Mouse (Mus musculus) gastrocnemius, postnatal 25 days (tissue): Measurements from ENCODE around the gene Auts2. TPM values are rescaled to one million over a fixed set of nuclear protein-coding genes. Genes with fewer than 3 reads are reported as not detected.
A peak's percentile ranks its signal among the peaks of the same experiment; 100 is the strongest.

ENCODE experiments used
- DNase-seq: peaks from one replicate; pipeline ENCODE4 v3.0.0; 2022
- total RNA-seq, 2 experiments: library from RNA; stranded (reverse); gene quantifications; 1 replicate in 1 of 2; 2 replicates in 1 of 2; pipeline ENCODE4 v1.2.3; 2021

Auts2 gene
- total RNA-seq, 2 experiments from 2014 or later: 13.4 to 35.1 TPM

GRCm38 (mm10) chr5:132388746-132389145 is 154.4 kb downstream of the Auts2 start:
- DNase-seq: no peak

GRCm38 (mm10) chr5:132385244-132385855 is 157.8 kb downstream of the Auts2 start:
- no peak for DNase-seq

- no peak for DNase-seq
These were observed 162.9 kb downstream of the Auts2 start for GRCm38 (mm10) chr5:132380261-132380660.

GRCm38 (mm10) chr5:132378977-132379376 is 164.2 kb downstream of the Auts2 start:
- DNase-seq: no peak

- no peak for DNase-seq
These were observed 168.0 kb downstream of the Auts2 start for GRCm38 (mm10) chr5:132375130-132375529.

GRCm38 (mm10) chr5:132373471-132374075 is 169.6 kb downstream of the Auts2 start:
- DNase-seq: peak; percentile 42

- no peak for DNase-seq
These were observed 170.5 kb downstream of the Auts2 start for GRCm38 (mm10) chr5:132372605-132373004.

DNA sequence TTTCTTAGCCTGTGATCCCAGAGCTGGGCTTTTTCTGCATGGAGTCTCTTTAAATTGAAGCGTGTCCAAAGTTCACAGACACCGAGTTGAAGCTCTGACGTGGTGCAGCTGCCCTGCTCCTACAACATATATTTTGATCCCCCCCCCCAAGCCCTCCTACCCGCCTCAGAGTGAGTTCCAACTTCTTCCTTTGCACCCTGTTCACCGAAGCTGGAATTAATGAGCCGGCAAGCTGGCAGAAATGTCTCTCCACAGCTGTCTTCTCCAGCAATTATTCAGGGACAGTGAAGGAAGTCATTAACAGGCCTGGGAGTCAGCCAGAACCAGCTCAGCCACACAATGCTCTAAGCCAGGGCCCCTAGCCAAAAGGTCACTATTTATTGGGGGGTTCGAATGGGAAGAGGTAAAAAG is 174.5 kb downstream of the Auts2 start:
- peak; percentile 32 for DNase-seq

DNA sequence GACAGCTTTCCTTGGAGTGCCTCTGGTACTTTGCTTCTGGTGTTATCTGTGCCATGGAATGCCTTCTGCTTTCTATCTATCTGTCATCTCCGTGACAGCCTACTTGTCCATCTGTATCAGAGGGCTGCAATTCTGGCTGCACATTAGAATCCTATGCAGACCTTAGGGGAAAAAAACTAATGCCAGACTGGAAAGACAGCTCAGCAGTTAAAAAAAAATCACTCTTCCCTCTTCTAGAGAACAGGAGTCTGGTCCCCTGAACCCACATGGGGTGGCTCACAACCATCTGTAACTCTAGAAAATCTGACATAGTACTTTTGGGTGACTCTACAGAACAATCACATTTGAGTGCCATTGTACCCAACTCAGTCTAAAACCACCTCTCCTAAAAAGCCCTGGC is 181.9 kb downstream of the Auts2 start:
- no peak for DNase-seq

DNA sequence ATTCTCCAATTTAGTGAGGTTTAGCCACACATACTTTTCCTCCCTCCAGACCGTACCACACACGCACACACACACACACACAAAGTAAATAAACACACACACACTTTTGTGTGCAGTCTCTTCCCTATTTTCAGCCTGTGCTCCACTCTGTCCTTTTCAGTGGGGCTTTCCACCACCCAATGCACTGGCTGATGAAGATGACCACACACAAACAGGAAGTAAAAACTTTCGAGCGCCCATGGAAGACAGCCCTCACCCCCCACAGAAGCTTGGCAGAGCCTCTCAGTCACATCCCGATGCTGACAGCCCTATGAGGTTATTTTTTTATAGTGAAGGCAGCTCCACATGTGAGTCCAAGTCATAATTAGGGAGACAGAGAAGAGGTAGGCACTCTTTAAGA is 185.4 kb downstream of the Auts2 start:
- no peak for DNase-seq

DNA sequence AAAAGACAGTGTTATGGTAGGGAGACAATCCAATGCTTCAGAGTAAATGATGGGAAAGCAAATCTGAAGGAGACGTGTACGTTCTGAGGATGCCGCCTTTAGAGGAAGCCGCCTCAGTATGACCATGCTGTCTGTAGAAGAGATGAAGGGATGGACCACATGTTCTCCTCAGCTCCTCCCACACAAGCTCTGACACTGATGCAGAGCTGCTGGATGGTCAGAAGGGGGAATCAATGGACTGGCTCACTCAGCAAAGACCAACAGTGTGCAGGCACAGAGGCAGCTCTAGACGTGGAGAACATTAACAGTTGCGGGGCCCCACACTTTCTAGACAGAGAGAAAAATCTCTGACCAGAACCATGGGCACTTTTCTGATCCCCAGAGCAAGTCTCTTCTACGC is 187.2 kb downstream of the Auts2 start:
- DNase-seq: no peak

DNA sequence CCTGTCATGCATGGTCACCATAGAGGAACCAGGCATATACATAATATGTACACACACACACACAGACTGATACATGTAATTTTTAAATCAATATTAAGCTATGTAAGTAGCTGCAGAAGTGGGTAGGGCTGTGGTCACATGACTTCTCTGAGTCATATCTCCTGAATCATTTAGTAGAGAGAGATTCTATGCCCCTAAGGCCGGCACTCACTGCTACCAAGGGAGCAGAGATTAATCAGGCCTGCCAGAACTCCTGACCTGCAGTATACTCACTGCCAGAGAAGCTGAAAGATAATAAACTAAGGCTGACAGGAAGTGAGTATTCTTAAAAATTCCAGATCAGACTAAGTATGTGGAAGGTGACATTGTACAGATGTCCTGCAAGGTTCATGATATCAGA is 190.7 kb downstream of the Auts2 start:
- DNase-seq: no peak

DNA sequence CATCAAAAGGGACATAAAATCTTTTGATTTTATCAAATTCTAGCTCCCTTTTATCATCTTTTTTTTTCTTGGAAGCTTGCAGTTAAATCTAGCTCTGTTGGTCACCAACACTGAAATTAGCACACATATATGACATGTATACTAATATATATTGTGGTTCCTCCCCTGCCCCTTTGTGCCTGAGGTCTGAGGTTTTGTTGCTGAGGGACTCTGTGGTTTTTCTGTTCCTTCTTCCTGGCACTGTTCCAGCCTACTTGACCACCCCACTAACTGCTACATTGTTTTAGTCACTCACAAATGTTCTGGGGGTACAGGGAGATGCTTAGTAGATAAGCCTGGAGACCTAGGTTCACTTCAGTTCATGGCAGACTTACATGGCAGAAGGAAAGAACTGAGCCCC is 192.0 kb downstream of the Auts2 start:
- DNase-seq: no peak

- DNase-seq: no peak
These were observed 201.8 kb downstream of the Auts2 start for GRCm38 (mm10) chr5:132341315-132341714.

- peak; percentile 6 for DNase-seq
These were observed 205.5 kb downstream of the Auts2 start for GRCm38 (mm10) chr5:132337677-132338076.

DNA sequence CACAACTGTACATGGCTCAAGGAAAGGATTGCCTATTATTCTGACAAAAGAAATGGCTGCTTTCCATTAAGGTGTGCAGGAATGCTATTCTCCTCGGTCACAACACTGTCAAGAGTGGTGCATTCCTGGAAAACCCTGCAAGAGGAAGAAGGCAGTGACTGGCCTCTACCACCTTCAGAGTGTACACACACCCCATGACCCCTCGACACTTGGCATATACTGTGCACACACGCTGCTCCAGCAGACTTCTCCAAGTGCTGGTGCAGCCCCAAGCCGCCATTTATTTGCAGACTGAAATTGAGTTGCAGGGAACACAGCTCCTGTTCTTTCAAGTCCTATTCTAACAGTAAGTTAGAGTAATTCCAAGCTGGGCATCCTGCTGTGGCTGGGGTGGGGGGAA is 207.4 kb downstream of the Auts2 start:
- no peak for DNase-seq

- no peak for DNase-seq
These were observed 208.3 kb downstream of the Auts2 start for GRCm38 (mm10) chr5:132334796-132335195.

DNA sequence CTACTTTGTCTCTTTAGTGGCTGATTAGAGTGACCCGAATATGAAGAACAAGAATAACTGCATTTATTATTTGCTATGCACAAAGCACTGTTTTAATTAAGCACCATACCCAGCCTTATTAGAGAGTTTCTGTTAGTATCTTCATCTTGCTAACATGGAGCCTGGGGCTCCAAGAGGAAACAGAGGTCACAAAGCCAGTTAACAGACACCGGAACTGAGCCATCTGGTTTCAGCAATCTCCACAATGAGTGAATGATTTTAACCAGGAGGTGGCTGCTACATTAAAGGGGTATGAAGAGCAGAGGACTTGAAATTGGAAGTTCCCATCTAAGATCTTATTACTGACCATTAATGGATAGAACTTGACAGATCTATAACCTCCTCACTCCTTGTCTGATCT is 209.4 kb downstream of the Auts2 start:
- DNase-seq: no peak

GRCm38 (mm10) chr5:132332521-132332920 is 210.6 kb downstream of the Auts2 start:
- DNase-seq: no peak

DNA sequence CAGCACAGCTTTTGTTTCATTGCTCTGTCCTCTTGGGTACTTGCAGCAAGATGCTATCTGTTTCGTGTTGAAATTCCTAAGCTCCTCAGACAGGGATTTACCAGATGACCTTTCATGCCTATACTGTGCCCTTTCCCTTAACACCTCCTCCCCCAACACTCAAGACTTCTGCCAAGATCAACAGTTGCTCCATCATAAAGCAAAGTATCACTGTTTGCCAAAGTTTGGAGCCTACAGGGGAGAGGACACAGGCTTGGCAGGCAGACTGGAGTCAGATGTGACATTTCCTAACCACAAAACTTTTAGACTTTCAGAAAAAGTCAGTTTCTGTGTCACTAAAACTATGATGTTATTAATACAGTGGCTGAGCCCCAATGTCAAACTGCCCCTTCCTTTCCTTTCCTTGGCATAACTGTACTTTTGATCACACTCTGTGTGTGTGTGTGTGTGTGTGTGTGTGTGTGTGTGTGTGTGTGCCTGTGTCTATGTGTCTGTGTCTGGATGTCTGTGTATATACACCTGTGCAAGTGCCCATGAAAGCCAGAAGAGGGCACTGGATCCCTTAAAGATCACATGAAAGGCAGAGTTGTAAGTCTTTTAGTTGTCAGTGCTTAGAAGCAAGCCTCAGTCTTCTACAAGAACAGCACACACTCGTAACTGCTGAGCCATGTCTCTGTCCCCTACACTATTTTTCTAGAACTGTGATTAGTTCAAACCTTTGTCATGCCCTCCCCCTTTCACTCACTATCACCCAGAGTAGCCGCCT is 213.8 kb downstream of the Auts2 start:
- DNase-seq: no peak

- no peak for DNase-seq
These were observed 218.8 kb downstream of the Auts2 start for GRCm38 (mm10) chr5:132324246-132324883.

DNA sequence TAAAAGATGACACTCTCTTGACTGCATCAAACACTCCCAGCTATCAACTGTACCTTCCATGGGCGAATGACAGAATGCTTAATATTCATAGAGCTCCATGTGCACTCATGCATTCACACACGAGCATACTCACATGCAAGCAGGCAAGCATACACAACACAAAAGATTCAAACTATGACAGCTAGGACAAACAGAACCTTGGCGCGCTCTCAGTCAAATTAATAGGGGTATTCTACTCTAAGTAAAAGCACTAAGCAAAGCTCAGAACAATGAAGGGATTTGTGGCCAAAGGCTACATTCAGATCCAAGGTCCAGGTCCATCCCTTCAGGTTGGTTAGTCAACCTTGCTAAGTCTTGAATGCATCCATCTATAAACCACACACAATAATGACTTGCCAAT is 219.5 kb downstream of the Auts2 start:
- no peak for DNase-seq

GRCm38 (mm10) chr5:132322971-132323370 is 220.2 kb downstream of the Auts2 start:
- DNase-seq: no peak
